ENCODE assay signal across 19 mouse cellular contexts in the genomic region with DNA sequence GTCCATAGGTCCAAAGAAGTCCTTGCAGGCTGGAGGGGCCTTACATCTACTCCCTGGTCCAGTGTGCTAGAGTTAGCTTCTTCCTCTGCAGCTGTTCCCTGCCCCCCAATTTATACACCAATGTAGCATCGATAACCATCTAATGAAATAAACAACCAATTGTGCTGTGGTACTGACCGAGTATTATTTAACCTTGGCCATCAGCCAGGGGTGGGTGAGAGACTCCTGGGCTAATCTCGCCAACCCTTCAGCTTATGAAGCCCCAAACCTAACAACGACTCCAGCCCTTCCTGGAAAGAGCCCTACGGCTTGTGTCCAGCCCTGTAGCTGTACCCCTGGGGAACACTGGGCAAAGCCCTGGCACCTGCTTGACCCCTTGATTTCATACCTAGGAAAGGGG. TPM values are rescaled to one million over a fixed set of nuclear protein-coding genes. Genes with fewer than 3 reads are reported as not detected.
DNase-seq lines count a peak whose midpoint lies in the region; ATAC-seq lines count a peak whose summit lies in the region.
"Had no signal": no experiment of that assay in that cellular context is flagged by ENCODE, and none has a peak within 500 bp of the region (broad histone marks: within the 10 kb centered on the region; RNA-seq: fewer than 3 reads in every experiment).

No protein-coding gene starts in this region.

- H3K36me3 ChIP-seq in hindbrain, embryonic 10.5 days, result peaks cover 30% of the 10 kb centered on the region
- no peaks in the 10 kb centered on the region; the same call in 1 of the 2 replicates for H3K36me3 ChIP-seq in hindbrain, embryonic 16.5 days (ENCODE audit: control insufficient read depth, insufficient read depth, low read length)
- peaks cover 12% of the 10 kb centered on the region for H3K36me3 ChIP-seq in midbrain, embryonic 12.5 days
- peaks cover 17% of the 10 kb centered on the region for H3K36me3 ChIP-seq in midbrain, embryonic 13.5 days
- H3K36me3 ChIP-seq: embryonic facial prominence, embryonic 15.5 days; forebrain, embryonic 15.5 days; heart, embryonic 12.5 days; hindbrain, embryonic 15.5 days had no signal

- no peak overlapping the region for H3K4me2 ChIP-seq in hindbrain, embryonic 16.5 days (ENCODE audit: low read length)
- no peak overlapping the region for H3K4me2 ChIP-seq in midbrain, embryonic 12.5 days (replicated peaks)
- H3K4me2 ChIP-seq in midbrain, embryonic 13.5 days (replicated peaks), result no peak overlapping the region
- H3K4me2 ChIP-seq: embryonic facial prominence, embryonic 15.5 days; forebrain, embryonic 15.5 days; heart, embryonic 12.5 days; hindbrain, embryonic 15.5 days had no signal

- H3K4me3 ChIP-seq in hindbrain, embryonic 10.5 days, result no peak overlapping the region
- H3K4me3 ChIP-seq in hindbrain, embryonic 16.5 days (ENCODE audit: low read length), result no peak overlapping the region
- H3K4me3 ChIP-seq in midbrain, embryonic 12.5 days, result no peak overlapping the region
- no peak overlapping the region for H3K4me3 ChIP-seq in midbrain, embryonic 13.5 days (replicated peaks)
- H3K4me3 ChIP-seq: embryonic facial prominence, embryonic 15.5 days; erythroblast, embryonic 14.5 days; forebrain, embryonic 10.5 days; forebrain, embryonic 15.5 days; heart, embryonic 12.5 days; hindbrain, embryonic 15.5 days had no signal

- H3K4me1 ChIP-seq in hindbrain, embryonic 10.5 days (replicated peaks), result peaks cover 68% of the 10 kb centered on the region
- peaks cover 16% of the 10 kb centered on the region for H3K4me1 ChIP-seq in hindbrain, embryonic 16.5 days (ENCODE audit: control insufficient read depth, insufficient read depth, low read depth, low read length)
- H3K4me1 ChIP-seq in midbrain, embryonic 12.5 days, result peaks cover 43% of the 10 kb centered on the region
- H3K4me1 ChIP-seq in midbrain, embryonic 13.5 days (replicated peaks), result peaks cover 61% of the 10 kb centered on the region

- no peak for ATAC-seq in hindbrain, embryonic 16.5 days
- ATAC-seq in midbrain, embryonic 12.5 days (ENCODE audit: low FRiP score, low read depth), result no peak
- ATAC-seq in midbrain, embryonic 13.5 days, result no peak
- ATAC-seq: forebrain, embryonic 15.5 days; inflammation-experienced regulatory T-cells, adult 6 months had no signal

- H3K9me3 ChIP-seq in hindbrain, embryonic 10.5 days, result no peaks in the 10 kb centered on the region
- H3K9me3 ChIP-seq in hindbrain, embryonic 16.5 days (ENCODE audit: control insufficient read depth, low read length), result no peaks in the 10 kb centered on the region
- no peaks in the 10 kb centered on the region for H3K9me3 ChIP-seq in midbrain, embryonic 12.5 days
- H3K9me3 ChIP-seq in midbrain, embryonic 13.5 days, result no peaks in the 10 kb centered on the region
- H3K9me3 ChIP-seq: embryonic facial prominence, embryonic 15.5 days; forebrain, embryonic 10.5 days; forebrain, embryonic 15.5 days; heart, embryonic 12.5 days; hindbrain, embryonic 15.5 days had no signal

- 84% methylated on average over 5 of the region's 5 CpGs for WGBS in hindbrain, embryonic 10.5 days
- 43% methylated on average over 5 of the region's 5 CpGs for WGBS in hindbrain, embryonic 16.5 days
- 80% methylated on average over 5 of the region's 5 CpGs for WGBS in midbrain, embryonic 12.5 days
- 74% methylated on average over 5 of the region's 5 CpGs for WGBS in midbrain, embryonic 13.5 days

- H3K9ac ChIP-seq in hindbrain, embryonic 16.5 days (ENCODE audit: low read depth, low read length), result no peak overlapping the region
- H3K9ac ChIP-seq in midbrain, embryonic 12.5 days (replicated peaks), result no peak overlapping the region
- H3K9ac ChIP-seq in midbrain, embryonic 13.5 days (replicated peaks), result no peak overlapping the region
- H3K9ac ChIP-seq: embryonic facial prominence, embryonic 15.5 days; forebrain, embryonic 15.5 days; heart, embryonic 12.5 days; hindbrain, embryonic 15.5 days had no signal

- peaks cover 5% of the 10 kb centered on the region; the same call in 1 of the 2 replicates for H3K27me3 ChIP-seq in hindbrain, embryonic 10.5 days (ENCODE audit: insufficient read depth, poor library complexity, severe bottlenecking)
- no peaks in the 10 kb centered on the region for H3K27me3 ChIP-seq in hindbrain, embryonic 16.5 days (replicated peaks; ENCODE audit: control insufficient read depth, insufficient read depth, low read length)
- no peaks in the 10 kb centered on the region for H3K27me3 ChIP-seq in midbrain, embryonic 12.5 days
- no peaks in the 10 kb centered on the region for H3K27me3 ChIP-seq in midbrain, embryonic 13.5 days
- H3K27me3 ChIP-seq: embryonic facial prominence, embryonic 15.5 days; forebrain, embryonic 15.5 days; heart, embryonic 12.5 days; hindbrain, embryonic 15.5 days had no signal

- H3K27ac ChIP-seq in hindbrain, embryonic 10.5 days, result peak overlapping the region; percentile 69
- no peak overlapping the region for H3K27ac ChIP-seq in hindbrain, embryonic 16.5 days (ENCODE audit: low read depth, low read length)
- 0 out of 2 replicates have a peak overlapping the region, but pooled peaks have one; percentile 15 for H3K27ac ChIP-seq in midbrain, embryonic 12.5 days (replicated peaks)
- no peak overlapping the region for H3K27ac ChIP-seq in midbrain, embryonic 13.5 days
- H3K27ac ChIP-seq: embryonic facial prominence, embryonic 15.5 days; forebrain, embryonic 10.5 days; forebrain, embryonic 15.5 days; hindbrain, embryonic 15.5 days had no signal

- DNase-seq in hindbrain, embryonic 10.5 days (ENCODE audit: low spot score), result no peak
- peak; percentile 44 for DNase-seq in lung, postnatal 14 days
- DNase-seq in lung, postnatal 4 days, result no peak
- DNase-seq: adrenal gland, adult 2 months; adrenal gland, postnatal 25 days; cerebellum, adult 18-20 months; cerebellum, adult 9-11 months; embryo, embryonic 11 days; gastrocnemius, postnatal 10 days had no signal

RNA-seq across cellular contexts. Expression of a gene that starts 8.3 kb away (rescaled TPM):
- polyA plus RNA-seq in hindbrain, embryonic 10.5 days (2016; fragmentation: Nextera tagmentation; extraction: Ambion mirVana), result 61.1 and 108 TPM in 2 replicates
- polyA plus RNA-seq in hindbrain, embryonic 16.5 days (2015; fragmentation: Nextera tagmentation; extraction: Ambion mirVana), result 125 and 134 TPM in 2 replicates
- polyA plus RNA-seq in midbrain, embryonic 12.5 days (2016; fragmentation: Nextera tagmentation; extraction: Ambion mirVana), result 69.3 and 73.0 TPM in 2 replicates
- polyA plus RNA-seq in midbrain, embryonic 13.5 days (2015; fragmentation: Nextera tagmentation; extraction: Ambion mirVana), result 79.5 and 91.5 TPM in 2 replicates

RNA-seq across cellular contexts. Expression of a gene that starts 9.5 kb away (rescaled TPM):
- 97.9 and 208 TPM in 2 replicates for polyA plus RNA-seq in hindbrain, embryonic 10.5 days (2016; fragmentation: Nextera tagmentation; extraction: Ambion mirVana)
- 83.2 and 90.6 TPM in 2 replicates for polyA plus RNA-seq in hindbrain, embryonic 16.5 days (2015; fragmentation: Nextera tagmentation; extraction: Ambion mirVana)
- polyA plus RNA-seq in midbrain, embryonic 12.5 days (2016; fragmentation: Nextera tagmentation; extraction: Ambion mirVana), result 89.5 and 92.3 TPM in 2 replicates
- 102 and 117 TPM in 2 replicates for polyA plus RNA-seq in midbrain, embryonic 13.5 days (2015; fragmentation: Nextera tagmentation; extraction: Ambion mirVana)
- polyA plus RNA-seq: inflammation-experienced regulatory T-cells, adult 6 months had no signal

RNA-seq across cellular contexts. Expression of a gene that starts 26.1 kb away (rescaled TPM):
- 3.5 and 3.6 TPM in 2 replicates for polyA plus RNA-seq in hindbrain, embryonic 10.5 days (2016; fragmentation: Nextera tagmentation; extraction: Ambion mirVana)
- 3.9 and 4.8 TPM in 2 replicates for polyA plus RNA-seq in hindbrain, embryonic 16.5 days (2015; fragmentation: Nextera tagmentation; extraction: Ambion mirVana)
- polyA plus RNA-seq in midbrain, embryonic 12.5 days (2016; fragmentation: Nextera tagmentation; extraction: Ambion mirVana), result 3.0 and 3.9 TPM in 2 replicates
- 2.2 and 2.3 TPM in 2 replicates for polyA plus RNA-seq in midbrain, embryonic 13.5 days (2015; fragmentation: Nextera tagmentation; extraction: Ambion mirVana)

RNA-seq across cellular contexts. Expression of a gene that starts 32.2 kb away (rescaled TPM):
- 414 and 455 TPM in 2 replicates for polyA plus RNA-seq in hindbrain, embryonic 10.5 days (2016; fragmentation: Nextera tagmentation; extraction: Ambion mirVana)
- 204 and 207 TPM in 2 replicates for polyA plus RNA-seq in hindbrain, embryonic 16.5 days (2015; fragmentation: Nextera tagmentation; extraction: Ambion mirVana)
- polyA plus RNA-seq in midbrain, embryonic 12.5 days (2016; fragmentation: Nextera tagmentation; extraction: Ambion mirVana), result 310 and 319 TPM in 2 replicates
- 303 and 310 TPM in 2 replicates for polyA plus RNA-seq in midbrain, embryonic 13.5 days (2015; fragmentation: Nextera tagmentation; extraction: Ambion mirVana)

RNA-seq across cellular contexts. Expression of a gene that starts 49.2 kb away (rescaled TPM):
- polyA plus RNA-seq in hindbrain, embryonic 10.5 days (2016; fragmentation: Nextera tagmentation; extraction: Ambion mirVana), result 4.0 and 4.5 TPM in 2 replicates
- 3.1 and 3.9 TPM in 2 replicates for polyA plus RNA-seq in hindbrain, embryonic 16.5 days (2015; fragmentation: Nextera tagmentation; extraction: Ambion mirVana)
- polyA plus RNA-seq in midbrain, embryonic 12.5 days (2016; fragmentation: Nextera tagmentation; extraction: Ambion mirVana), result 2.3 and 3.1 TPM in 2 replicates
- polyA plus RNA-seq in midbrain, embryonic 13.5 days (2015; fragmentation: Nextera tagmentation; extraction: Ambion mirVana), result 2.0 and 2.6 TPM in 2 replicates
- polyA plus RNA-seq: erythroblast, embryonic 14.5 days had no signal

Comparison
In these comparisons a context has a peak if more than half of its experiments do, and no peak if none do; other contexts are left out.
1. H3K27ac ChIP-seq: peak in hindbrain, embryonic 10.5 days (single experiment) and midbrain, embryonic 12.5 days (single experiment); none in hindbrain, embryonic 16.5 days (single experiment) and midbrain, embryonic 13.5 days (single experiment).